Mouse (Mus musculus) heart, embryonic 11.5 days (tissue): ENCODE results near the gene Gm648. TPM values are rescaled to one million over a fixed set of nuclear protein-coding genes. Genes with fewer than 3 reads are reported as not detected.
"Not testable (repeated sequence)": the region's sequence is repeated elsewhere in the genome, so short reads cannot be mapped to it uniquely, and the experiment has no call there.

Experiments
- ATAC-seq: fragments of 200-750 bp; cut with Nextera tagmentation; replicated peaks from 2 replicates; pipeline ENCODE4 v1.8.0; 2017; ENCODE audit warnings: moderate library complexity; ENCODE audit not compliant: insufficient number of reproducible peaks, low FRiP score, low TSS enrichment
- H3K27ac ChIP-seq: fragments of 300-500 bp; sonication (generic); 2 replicates; pipeline ENCODE4 v1.5.1; 2014; ENCODE audit warnings: mild to moderate bottlenecking, low read depth, low read length
- H3K27me3 ChIP-seq: fragments of 300-500 bp; sonication (generic); 2 replicates; pipeline ENCODE4 v1.6.1; 2014; ENCODE audit warnings: mild to moderate bottlenecking, low read length, mixed read lengths; ENCODE audit not compliant: control insufficient read depth, insufficient read depth
- H3K36me3 ChIP-seq: fragments of 300-500 bp; sonication (generic); 2 replicates; pipeline ENCODE4 v1.6.1; 2014; ENCODE audit warnings: mild to moderate bottlenecking, low read length, moderate library complexity, mixed read lengths; ENCODE audit not compliant: control insufficient read depth, insufficient read depth
- H3K4me1 ChIP-seq: fragments of 300-500 bp; sonication (generic); 2 replicates; pipeline ENCODE4 v1.6.1; 2014; ENCODE audit warnings: low read length; ENCODE audit not compliant: control insufficient read depth, insufficient read depth
- H3K4me2 ChIP-seq: fragments of 300-500 bp; sonication (generic); 2 replicates; pipeline ENCODE4 v1.6.1; 2014; ENCODE audit warnings: mild to moderate bottlenecking, moderate library complexity
- H3K4me3 ChIP-seq: fragments of 300-500 bp; sonication (generic); 2 replicates; pipeline ENCODE4 v1.5.1; 2014; ENCODE audit warnings: low read depth, low read length
- H3K9ac ChIP-seq: fragments of 300-500 bp; sonication (generic); 2 replicates; pipeline ENCODE4 v1.6.1; 2014; ENCODE audit warnings: mild to moderate bottlenecking, low read depth, low read length, moderate library complexity
- H3K9me3 ChIP-seq: fragments of 300-500 bp; sonication (generic); replicated peaks from 2 replicates; pipeline ENCODE4 v1.6.1; 2016; ENCODE audit warnings: low read length; ENCODE audit not compliant: control insufficient read depth
- WGBS: fragments of 180-500 bp; shearing (Covaris S2); extraction: QIAGEN DNeasy Blood & Tissue Kit; methylation state at CpG from one replicate; pipeline ENCODE4 v1.1.7; 2014; ENCODE audit not compliant: insufficient replicate concordance; 5-methylcytosine and 5-hydroxymethylcytosine counted together
- microRNA-seq: library from miRNA; unstranded; fragments of <30 nt; microRNA quantifications from one replicate; pipeline ENCODE4, GENCODE M21; 2016; ENCODE audit warnings: borderline number of aligned reads
- polyA plus RNA-seq: library from polyadenylated mRNA; unstranded; fragments of >200 nt; fragmentation: Nextera tagmentation; extraction: Ambion mirVana; gene quantifications from 2 replicates; pipeline ENCODE4 v1.2.1, GENCODE M21; 2014

Gm648 gene
- polyA plus RNA-seq, 1 experiment from 2014 or later, result not detected

GRCm38 (mm10) chrX:56524442-56524841, 25.0 kb downstream of the Gm648 start, which contains the start of gene Gm10477:
Gm10477 (plus strand) TSS chrX:56524742.
- H3K4me1 ChIP-seq, H3K9me3 ChIP-seq, H3K27ac ChIP-seq, H3K9ac ChIP-seq, ATAC-seq, H3K27me3 ChIP-seq, H3K4me2 ChIP-seq, H3K36me3 ChIP-seq, H3K4me3 ChIP-seq: not testable (repeated sequence)
- 79% methylated on average over 6 of the region's 6 CpGs for WGBS

- Histone ChIP-seq H3K27me3 (no peaks in the 10 kb centered on the region), H3K4me2 (no peak overlapping the region), H3K4me1 (no peaks in the 10 kb centered on the region), H3K27ac (no peak overlapping the region), H3K9me3 (no peaks in the 10 kb centered on the region), H3K36me3 (no peaks in the 10 kb centered on the region), H3K9ac (no peak overlapping the region), H3K4me3 (no peak overlapping the region)
- WGBS, result 80% methylated on average over 7 of the region's 7 CpGs
- no peak for ATAC-seq
Observed at GRCm38 (mm10) chrX:56497241-56497640, 52.2 kb downstream of the Gm648 start.

Small RNA genes within 50 kb of the gene (microRNA-seq; reads per million reads assigned to microRNA genes)
- gene Mir5116, result 0.20 reads per million

Other genes with a start within 250 kb of the Gm648 start
- gene Zfp449, start 203.2 kb downstream of the Gm648 start, polyA plus RNA-seq, result 8.0 and 9.7 TPM in 2 replicates
- gene Smim10l2a, start 175.0 kb downstream of the Gm648 start, polyA plus RNA-seq, result 2.0 and 3.2 TPM in 2 replicates
- gene Gm2174, start 101.6 kb downstream of the Gm648 start, polyA plus RNA-seq, result 1.5 and 1.9 TPM in 2 replicates
- 20.0 and 21.2 TPM in 2 replicates for gene Ints6l, start 94.7 kb downstream of the Gm648 start, polyA plus RNA-seq
- gene Gm10477, start 24.9 kb downstream of the Gm648 start, polyA plus RNA-seq, result not detected in 2 replicates
- 27.8 and 28.1 TPM in 2 replicates for gene Mmgt1, start 48.5 kb upstream of the Gm648 start, polyA plus RNA-seq
- gene Slc9a6, start 60.2 kb upstream of the Gm648 start, polyA plus RNA-seq, result 4.4 and 4.7 TPM in 2 replicates
- 135 and 137 TPM in 2 replicates for gene Fhl1, start 182.2 kb upstream of the Gm648 start, polyA plus RNA-seq